Mouse (Mus musculus): Measurements from ENCODE around the gene Klrb1a.
A peak's percentile ranks its signal among the peaks of the same experiment; 100 is the strongest.
"Not testable (repeated sequence)": the region's sequence is repeated elsewhere in the genome, so short reads cannot be mapped to it uniquely, and the experiment has no call there.

The Klrb1a gene

DNA sequence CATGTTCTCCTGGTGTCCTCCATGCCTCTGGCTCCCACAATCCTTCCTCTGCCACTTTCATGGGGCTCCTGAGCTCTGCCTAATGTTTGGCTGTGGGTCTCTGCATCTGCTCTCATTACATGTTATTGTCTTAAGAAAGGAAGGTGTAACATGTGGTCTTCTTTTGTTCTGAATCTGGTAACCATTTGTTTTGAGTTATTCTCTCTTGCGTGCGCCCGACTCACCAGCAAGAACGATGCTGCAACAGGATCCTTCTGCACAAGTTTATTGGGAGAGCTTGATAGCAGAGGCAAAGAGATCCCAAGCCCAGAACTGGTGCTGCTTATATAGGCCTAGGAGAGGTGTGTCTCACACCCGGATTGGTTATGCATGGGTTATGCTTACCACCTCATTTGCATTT, at the start of gene Klrb1a:
Gene Klrb1a, minus strand, starts transcription at position 101 of the 400 bp plus-strand sequence.
- DNase-seq (ENCODE audit: low spot score), result not testable (repeated sequence)

GRCm38 (mm10) chr6:128669936-128670335, 46.6 kb upstream of the Klrb1a start:
- DNase-seq (ENCODE audit: low spot score), result no peak

GRCm38 (mm10) chr6:128662206-128662605, 38.9 kb upstream of the Klrb1a start, which contains the start of gene Clec2h:
TSS of gene Clec2h (plus strand) at chr6:128662385.
- DNase-seq (ENCODE audit: low spot score), result no peak

- DNase-seq (ENCODE audit: low spot score), result no peak
These were observed 37.9 kb upstream of the Klrb1a start for GRCm38 (mm10) chr6:128661249-128661648.

- no peak for DNase-seq (ENCODE audit: low spot score)
These were observed 29.6 kb upstream of the Klrb1a start for GRCm38 (mm10) chr6:128652938-128653337.

DNA sequence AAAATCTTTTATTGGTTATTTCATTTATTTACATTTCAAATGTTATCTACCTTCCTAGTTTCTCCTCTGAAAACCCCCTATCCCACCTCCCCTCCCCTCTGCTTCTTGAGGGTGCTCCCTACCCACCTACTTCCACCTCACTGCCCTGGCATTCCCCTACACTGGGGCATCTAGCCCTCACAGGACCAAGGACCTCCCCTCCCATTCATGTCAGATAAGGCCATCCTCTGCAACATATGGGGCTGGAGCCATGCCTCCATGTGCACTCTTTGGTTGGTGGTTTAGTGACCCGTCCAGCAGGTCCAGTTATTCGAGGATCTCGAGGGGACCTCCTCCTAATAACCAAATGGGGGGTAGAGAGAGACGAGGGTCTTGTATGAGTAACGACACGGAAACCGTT, 27.5 kb upstream of the Klrb1a start:
- DNase-seq (ENCODE audit: low spot score), result not testable (repeated sequence)

DNA sequence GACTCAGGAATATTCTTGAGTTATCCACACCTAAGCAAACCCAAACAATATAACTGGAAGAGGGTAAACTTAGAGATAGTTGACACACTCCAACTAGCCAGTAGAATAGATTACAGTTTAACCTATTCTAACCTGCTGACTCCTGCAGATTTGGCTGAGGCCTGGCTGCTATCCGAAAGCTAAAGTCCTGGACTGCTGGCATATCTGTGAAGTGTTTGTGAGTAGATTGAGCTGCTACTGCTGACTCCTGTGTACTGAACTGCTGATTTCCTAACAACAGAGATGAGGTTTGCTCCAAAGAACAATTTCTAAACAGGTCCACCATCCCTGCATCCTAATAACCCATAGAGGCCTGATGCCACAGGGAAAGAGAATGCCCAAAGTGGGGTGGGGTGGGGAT, 26.9 kb upstream of the Klrb1a start:
- no peak for DNase-seq (ENCODE audit: low spot score)

DNA sequence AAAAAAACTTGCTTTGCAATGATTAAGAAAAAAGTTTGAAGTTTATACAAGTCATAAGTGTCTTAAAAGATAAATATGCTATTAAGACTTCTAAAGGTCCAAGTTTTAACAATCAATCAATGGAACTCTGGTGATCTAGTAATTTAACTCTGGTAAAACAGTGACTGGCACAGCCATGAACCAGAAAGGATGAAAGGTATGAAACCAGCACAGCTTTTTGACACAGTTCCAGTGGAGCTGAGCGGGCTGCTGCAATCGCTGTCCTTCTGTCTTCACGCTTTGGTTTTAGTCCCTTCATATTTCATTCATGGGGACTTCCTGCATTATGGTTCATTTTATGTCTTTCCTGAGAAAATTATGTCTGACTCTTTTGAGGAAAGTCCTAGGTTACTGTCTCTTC, 26.3 kb upstream of the Klrb1a start:
- no peak for DNase-seq (ENCODE audit: low spot score)

- not testable (repeated sequence) for DNase-seq (ENCODE audit: low spot score)
These were observed 22.4 kb upstream of the Klrb1a start for GRCm38 (mm10) chr6:128645708-128646107.

DNA sequence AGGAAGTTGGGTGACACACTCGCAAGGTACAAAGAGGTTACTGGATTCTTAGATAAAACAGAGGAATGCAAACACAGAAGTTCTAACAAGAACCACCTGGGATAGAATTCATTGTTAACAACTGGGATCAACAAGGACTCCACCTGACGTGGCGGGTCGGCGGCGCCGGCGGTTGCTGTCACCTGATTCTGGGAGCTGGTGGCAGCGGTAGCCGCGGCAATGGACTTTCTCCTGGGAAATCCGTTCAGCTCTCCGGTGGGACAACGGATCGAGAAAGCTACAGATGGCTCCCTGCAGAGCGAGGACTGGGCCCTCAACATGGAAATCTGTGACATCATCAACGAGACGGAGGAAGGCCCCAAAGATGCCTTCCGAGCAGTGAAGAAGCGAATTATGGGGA, 21.4 kb upstream of the Klrb1a start:
- not testable (repeated sequence) for DNase-seq (ENCODE audit: low spot score)

GRCm38 (mm10) chr6:128643999-128644398, 20.7 kb upstream of the Klrb1a start:
- DNase-seq (ENCODE audit: low spot score), result no peak

DNA sequence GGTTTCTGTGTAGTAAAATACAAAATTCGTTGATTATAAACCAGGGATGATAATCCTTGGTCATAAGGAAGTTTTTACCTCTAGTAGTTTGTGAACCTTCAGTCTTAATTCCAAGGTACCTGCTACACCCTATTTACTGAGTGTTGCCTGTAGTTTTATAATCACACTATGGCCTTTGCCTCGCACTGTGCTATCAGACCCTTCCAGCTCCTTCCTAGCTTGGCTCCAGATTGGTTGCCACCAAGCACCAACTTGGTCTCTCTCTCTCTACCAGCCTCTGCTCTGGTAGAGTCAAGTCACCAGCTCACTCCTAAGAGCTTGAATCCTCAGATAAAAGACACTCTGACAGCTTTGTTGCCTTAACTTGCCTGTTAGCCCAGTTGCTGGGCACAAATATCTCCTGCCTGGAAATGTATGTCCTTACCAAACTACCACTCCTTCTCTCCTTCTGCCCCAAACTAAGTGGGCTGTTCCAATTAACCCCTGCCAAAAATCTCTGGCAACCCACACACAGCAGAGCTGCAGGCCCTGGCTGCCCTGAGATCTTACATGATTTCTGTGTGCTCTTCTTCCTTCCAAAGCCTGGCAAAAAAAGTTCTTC, 17.9 kb upstream of the Klrb1a start:
- DNase-seq (ENCODE audit: low spot score), result no peak

DNA sequence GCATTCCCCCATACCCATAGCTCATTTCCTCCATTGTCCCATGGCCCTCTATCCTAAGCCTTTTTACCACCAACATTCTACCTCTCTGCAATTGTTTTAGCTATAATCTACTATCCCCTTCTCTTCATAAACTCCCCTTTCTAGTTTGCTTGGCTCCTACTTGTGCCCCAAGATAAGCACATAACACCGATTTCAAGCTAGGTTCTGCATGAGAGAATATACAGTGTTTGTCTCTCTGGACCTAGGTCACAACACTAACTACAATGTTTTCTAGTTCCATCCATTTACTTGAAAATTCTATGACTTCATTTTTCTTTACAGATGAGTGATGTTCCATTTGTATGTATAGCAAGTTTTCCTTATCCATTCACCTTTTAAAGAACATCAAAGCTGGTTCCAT, 17.3 kb upstream of the Klrb1a start:
- no peak for DNase-seq (ENCODE audit: low spot score)

GRCm38 (mm10) chr6:128630912-128631905, 7.9 kb upstream of the Klrb1a start:
- not testable (repeated sequence) for DNase-seq (ENCODE audit: low spot score)

- peak; percentile 85 for DNase-seq (ENCODE audit: low spot score)
These were observed 6.7 kb upstream of the Klrb1a start for GRCm38 (mm10) chr6:128629771-128630739.

DNA sequence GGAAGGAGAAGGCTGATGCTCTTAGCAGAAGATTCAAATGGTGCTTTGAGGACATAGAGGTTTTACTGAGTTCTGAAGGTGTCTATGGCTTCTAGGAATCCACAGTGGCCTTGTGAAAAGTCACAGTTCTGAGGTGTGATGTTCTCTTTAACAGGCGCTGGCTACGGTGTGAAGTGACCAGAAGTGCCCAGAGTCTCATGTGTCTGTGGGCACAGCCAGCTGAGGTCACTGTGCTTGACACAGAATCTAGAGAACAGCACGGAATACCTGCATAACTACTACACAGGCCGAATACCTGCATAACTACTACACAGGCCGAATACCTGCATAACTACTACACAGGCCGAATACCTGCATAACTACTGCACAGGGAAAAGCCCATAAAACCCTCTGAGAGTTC, 1.9 kb upstream of the Klrb1a start:
- DNase-seq (ENCODE audit: low spot score), result not testable (repeated sequence)

DNA sequence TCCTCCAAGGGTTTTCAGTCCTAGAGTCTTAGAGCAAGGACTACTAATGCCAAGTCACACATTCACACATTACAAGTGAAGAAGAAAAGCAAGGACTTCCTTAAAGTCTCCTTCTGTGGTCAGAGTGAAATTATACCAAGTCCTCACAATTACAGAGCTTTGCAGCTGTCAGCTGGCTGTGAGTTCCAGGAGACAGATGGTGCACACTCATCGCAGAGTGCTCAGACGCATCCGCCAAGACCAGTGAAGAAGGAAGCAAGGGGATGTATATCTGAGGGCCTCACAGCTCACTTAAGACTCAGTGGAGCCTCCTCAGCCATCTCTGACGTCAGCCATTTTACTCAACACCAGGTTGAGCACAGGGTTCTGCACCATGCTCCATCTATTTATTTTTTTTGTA, 1.1 kb upstream of the Klrb1a start:
- DNase-seq (ENCODE audit: low spot score), result no peak

DNA sequence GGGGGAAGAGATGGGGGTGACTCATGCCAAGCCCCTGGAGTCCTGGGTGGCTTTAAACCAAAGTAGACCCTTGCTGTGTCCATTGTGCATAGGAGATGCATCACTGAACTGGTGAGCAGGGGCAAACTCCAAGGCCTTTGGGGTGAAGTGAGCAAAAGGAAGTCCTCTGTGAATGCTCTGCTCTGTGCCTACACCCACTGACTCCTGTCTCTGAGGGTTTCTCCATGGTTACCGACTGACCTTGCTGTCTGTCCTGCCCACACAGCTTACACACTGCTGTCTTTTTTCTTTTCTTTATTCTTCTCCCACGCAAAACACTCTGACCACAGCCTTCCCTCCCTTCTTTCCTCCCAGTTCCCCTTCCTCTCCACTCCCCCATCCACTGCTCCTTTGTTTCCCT, 600 bp downstream of the Klrb1a start:
- no peak for DNase-seq (ENCODE audit: low spot score)

DNA sequence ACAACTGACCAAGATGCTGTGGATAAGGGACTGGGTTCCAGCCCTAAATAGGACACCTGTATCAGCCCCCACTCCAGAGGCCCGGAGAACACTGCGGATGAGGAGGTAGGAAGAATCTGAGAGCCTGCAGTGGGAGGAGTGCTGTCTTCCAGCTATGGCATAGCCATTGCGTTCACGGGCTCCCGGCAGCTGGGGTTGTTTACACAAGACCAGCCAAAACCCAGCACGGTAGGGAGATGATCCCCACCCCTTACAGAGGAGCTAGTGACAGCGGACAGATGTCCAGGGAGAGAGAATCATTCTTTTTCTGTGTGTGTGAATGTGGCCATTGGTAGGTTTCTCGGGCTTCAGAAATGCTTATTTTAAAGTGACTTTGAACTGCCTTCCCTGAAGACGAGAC, 17.0 kb downstream of the Klrb1a start:
- no peak for DNase-seq (ENCODE audit: low spot score)

- peak; percentile 72 for DNase-seq (ENCODE audit: low spot score)
These were observed 18.8 kb downstream of the Klrb1a start for GRCm38 (mm10) chr6:128604512-128604911.

- DNase-seq (ENCODE audit: low spot score), result no peak
These were observed 20.7 kb downstream of the Klrb1a start for GRCm38 (mm10) chr6:128602463-128603201.
